Mouse (Mus musculus): ENCODE measurements around the gene Dhps.

The Dhps gene

DNA sequence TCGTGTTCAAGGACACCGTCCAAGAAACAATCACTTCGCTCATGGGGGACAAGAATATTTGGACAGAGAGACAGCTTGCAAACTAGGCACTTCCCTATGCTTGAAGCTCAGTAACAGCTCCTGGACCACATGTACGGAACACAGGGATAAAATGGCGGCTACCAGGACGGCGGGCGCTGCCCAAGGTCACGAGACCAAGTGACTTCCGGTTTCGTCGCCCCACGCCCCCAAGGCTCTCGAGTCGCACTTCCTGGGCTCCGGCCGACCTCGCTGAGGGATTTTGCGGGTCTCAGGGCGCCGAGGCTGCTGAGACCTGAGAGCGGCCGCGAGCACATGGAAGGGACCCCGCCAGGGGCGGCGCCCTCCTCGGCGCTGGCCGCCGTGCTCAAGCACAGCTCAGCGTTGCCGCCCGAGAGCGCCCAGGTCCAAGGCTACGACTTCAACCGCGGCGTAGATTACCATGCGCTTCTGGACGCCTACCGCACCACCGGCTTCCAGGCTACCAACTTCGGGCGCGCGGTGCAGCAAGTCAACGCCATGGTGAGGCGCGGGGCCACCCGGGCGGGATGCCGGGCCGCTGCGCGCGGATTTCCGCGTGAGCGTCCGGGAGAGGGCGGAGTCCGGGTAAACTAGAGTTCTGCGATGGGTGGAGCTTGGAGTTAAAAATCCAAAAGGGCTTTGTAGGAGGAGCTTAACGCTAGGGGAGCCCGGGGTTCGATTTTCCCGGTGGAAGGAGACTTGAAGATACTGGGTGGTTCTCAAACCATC is at the start of gene Dhps:
Dhps (plus strand) TSS at position 244 of the 768 bp plus-strand sequence.
- DNase-seq (ENCODE audit: low spot score), result peak; percentile 91

DNA sequence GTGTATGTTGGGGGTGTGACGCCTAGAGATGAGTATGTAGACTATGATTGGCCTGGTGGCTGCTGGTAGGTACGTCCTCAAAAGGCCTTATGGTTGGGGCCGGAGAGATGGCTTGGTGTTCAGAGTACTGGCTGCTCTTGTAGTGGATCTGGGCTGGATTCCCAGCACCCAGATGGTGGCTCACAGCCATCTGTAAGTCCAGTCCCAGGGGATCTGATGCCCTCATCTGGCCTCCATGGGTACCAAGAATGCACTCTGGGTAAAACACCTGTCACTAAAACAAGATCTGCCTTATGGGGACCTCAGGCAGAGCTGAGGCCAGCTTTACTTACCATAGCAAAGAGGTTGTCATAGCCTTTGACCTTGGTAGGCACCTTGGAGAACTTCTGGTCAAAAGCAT is 47.7 kb upstream of the Dhps start:
- no peak for DNase-seq (ENCODE audit: low spot score)

DNA sequence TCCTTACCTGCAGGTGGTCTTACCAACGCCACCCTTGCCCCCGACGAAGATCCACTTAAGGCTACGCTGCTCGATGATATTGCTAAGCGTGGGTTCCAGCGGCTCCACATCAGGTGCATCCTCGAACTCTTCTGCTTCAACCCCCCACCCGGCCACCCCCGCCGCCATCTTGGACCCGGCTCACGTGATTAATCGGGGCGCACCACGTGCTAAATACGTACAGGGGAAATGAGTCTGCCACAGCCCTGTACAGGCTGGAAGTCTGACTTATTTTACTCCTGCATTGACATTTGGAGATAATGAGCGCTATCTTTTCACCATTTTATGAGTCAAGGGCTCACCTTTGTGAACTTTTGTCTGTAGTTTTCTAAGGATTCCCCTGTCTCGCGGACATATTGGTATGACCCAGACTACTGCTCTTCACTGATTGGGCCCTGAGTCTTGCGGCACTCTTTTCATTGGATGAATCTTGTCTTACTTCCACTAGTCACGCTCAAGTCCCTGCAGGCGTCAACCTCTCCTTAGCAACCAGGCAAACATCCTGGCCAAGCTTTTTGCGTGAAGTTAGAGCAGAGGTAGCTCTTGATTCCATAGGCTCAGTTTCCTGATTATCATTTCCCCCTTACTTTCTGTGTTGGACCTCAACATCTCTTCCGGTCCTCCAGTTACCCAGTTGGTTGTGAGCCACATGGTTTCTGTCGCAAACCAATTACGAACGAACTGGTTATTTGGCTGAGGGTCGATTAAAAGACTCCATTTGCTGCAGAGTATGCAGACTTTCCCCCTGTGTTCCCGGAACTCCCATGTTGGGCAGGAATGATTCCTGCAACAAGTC is 46.2 kb upstream of the Dhps start, which contains the start of gene Asna1:
Asna1 (minus strand) TSS at position 184 of the 835 bp plus-strand sequence.
- DNase-seq (ENCODE audit: low spot score), result peak; percentile 71

DNA sequence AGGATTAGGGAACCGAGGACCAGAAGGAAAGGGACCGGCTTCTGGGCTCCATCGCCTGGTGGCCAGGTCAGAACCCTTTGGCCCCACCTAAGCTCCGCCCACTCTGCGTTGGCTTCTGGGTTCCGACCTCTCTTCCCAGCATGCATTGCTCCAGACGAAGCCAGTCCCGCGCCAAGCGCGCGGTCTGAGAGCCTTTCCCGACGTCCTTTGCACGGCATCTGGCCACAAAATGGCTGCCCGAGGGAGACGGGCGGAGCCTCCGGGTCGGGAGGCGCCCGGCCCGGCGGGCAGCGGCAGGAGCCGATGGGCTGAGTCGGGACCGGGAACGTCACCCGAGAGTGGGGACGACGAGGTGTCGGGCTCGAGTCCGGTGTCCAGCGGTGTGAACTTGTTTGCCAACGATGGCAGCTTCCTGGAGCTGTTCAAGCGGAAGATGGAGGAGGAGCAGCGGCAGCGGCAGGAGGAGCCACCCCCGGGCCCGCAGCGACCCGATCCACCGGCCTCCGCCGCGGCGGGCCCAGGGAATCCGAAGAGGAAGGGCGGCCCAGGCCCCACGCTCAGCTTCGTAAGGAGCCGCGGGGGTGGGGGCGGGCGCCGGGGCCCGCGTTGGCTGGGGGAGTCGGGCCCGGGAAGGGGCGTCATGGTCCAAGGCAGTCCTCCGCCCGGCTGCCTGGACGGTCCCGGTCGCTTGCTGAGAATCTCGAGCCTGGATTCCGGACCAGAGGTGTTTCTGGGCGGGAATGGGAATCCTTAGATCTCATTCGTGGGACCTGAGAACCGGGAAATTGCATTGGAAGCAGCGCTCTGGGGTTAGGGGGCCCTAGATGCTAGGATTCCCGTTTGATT is 44.7 kb upstream of the Dhps start, which contains the start of gene Trir:
Trir (plus strand) TSS at position 154 of the 846 bp plus-strand sequence.
- peak; percentile 96 for DNase-seq (ENCODE audit: low spot score)

DNA sequence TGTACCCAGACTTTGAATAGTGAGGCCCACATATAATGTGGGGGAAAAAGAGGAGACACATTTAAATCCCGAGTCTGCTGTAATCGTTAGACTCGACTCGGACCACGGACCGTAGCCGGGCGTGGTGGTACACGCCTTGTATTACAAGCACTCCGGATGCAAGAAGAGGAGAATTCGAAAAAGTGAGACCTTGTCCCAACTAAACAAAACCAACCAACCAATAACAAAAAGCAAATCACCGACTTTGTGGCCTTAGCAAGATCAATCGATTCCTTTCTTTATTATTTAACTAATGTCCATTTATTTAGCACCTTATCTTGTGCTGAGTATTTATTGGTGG is 44.1 kb upstream of the Dhps start:
- no peak for DNase-seq (ENCODE audit: low spot score)

DNA sequence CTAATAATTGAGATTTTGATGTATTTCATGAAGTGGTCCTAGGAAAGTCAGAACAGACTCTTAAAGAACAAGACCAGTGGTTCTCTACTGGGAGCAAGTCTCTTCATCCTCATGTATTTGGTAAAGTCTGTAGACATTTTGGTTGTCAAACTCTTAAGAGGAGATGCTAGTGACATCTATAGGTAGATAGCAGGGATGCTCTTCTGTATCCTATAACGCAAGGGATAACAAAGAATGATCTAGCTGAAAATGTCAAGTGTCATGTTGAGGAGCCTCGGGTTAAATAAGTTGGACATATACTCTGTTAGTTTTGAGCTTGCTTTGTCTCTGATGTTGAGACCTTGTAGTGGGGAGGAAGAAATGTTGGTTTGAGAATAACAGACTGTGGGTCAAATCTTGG is 43.6 kb upstream of the Dhps start:
- no peak for DNase-seq (ENCODE audit: low spot score)

DNA sequence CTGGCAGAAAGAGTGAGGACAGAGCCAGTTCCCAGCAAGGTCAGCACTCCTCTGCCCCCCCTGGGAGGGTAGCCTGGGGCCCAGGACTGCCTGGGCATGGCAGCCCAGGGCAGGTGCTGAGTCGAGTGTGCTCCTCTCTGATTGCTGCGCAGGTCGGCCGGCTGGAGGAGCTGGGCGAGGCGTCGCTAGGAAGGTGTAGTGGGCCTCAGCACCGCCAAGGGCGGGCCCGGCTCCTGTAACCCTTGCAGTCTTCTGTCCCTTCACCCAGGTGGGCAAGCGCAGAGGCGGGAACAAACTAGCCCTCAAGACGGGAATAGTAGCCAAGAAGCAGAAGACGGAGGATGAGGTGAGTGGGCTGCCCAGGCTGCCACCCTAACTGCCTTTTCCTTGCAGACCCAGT is 42.3 kb upstream of the Dhps start:
- DNase-seq (ENCODE audit: low spot score), result no peak

DNA sequence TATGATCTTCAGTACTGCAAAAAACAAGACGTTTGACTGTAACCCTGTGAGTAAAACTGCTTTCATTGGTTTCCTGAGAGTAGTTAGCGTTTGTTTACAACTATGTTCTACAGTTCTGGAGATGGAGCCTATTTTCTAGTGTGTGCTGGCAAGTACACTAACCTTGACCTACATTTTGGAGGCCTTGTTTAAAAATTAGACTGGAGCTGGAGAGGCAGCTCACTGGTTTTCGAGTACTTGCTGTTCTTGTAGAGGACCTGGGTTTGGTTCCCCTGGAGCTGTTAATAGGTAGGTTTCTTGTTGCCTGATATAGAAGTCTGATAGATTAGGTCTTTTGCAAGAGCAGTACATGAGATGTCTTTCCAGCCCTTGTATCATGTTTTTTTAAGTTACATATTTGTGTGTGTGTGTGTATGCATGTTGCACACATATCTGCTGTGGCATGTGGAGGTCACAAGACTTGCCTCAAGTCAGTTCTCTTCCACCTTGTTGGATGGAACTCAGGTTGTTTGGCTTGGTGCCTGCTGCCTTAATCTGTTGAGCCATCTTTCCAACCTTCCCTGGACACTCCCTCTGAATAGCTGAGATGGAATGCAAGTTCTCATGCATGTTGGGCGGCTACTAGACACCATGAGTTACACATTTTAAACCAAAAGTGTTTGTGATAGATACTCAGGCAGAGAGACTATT is 38.8 kb upstream of the Dhps start:
- no peak for DNase-seq (ENCODE audit: low spot score)

DNA sequence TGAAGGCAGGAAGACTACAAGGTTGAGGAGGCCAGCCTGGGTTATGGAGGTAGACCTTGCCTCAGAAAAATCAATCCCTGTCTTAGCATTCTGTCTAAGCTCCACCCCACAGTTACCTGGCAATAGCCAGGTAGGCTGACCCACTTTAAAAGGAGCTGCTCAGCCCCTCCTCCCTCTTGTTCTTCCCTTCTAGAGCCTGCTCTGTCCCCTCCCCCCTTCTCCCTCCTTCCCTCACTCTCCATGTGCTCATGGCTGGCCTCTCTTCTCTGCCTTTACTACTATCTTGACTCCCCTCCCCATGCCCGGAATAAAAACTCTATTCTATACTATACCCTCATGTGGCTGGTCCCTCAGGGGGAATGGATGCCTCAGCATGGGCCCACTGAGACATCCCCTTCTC is 37.7 kb upstream of the Dhps start:
- DNase-seq (ENCODE audit: low spot score), result no peak

DNA sequence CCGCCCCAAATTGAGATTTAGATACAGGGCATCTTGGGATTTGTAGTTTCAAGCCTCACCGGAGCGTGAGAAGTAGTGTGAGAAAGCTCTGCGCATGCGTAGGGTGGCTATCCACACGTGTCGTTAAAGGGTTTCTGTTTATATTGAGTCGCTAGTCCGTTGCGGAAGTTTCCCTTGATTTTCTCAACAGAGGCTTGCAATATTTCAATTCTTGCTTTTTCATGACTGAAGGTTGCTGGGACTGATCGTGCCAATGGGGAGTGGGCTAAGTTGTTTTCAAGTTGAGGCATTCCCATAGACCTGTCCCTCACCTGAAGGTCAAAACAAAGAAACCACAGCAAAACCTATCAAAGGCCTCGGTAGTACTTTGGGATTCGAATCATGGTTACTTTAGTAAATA is 36.8 kb upstream of the Dhps start:
- peak; percentile 65 for DNase-seq (ENCODE audit: low spot score)

DNA sequence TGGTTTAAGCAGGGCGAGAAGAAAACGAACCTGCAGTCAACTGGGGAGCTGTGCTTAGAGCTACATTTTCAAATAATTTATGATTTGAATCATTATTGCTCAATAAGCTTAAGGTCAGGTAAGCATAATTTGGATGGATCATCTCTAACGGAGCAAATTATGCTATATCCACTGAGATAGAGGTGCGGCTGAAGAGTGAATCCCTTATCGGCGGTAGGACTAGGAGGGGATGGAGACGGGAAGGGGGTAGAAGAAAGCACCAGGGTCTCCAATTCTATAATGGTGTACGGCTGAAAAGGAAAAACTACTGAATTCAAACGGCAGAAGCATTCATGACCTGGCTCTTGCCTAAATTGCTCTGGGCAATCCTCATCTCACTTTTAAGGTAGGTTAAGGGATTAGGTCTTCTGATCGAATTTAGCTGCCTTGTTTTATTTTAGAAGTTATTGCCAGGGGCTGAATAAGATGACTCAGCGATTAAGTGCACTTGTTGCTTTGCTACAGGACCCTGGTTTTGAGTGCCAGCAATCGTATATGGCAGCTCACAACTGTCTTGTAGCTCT is 36.3 kb upstream of the Dhps start:
- no peak for DNase-seq (ENCODE audit: low spot score)

DNA sequence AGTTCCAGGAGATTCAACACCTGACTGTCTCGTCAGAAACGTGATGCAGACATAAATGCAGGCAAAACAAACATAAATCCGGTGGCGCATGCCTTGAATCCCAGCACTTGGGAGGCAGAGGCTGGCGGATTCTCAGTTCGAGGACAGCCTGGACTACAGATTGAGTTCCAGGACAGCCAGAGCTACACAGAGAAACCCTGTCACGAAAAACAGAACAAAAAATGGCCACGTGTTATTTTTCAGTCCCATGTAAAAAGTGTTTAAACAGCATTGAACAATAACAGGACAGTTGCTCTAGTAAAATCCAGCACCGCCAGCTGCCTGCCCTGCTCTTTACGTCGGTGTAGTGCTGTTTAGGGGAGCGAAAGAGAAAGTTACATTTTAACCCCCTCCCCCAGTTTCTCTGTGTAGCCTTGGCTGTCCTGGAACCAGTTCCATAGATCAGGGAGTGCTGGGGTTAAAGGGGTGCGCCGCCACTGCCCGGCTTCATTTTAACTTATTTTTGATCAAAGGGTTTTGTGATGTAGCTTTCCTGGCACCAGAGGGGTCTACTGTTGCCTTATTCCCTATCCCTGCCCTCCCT is 35.7 kb upstream of the Dhps start:
- DNase-seq (ENCODE audit: low spot score), result peak; percentile 26

DNA sequence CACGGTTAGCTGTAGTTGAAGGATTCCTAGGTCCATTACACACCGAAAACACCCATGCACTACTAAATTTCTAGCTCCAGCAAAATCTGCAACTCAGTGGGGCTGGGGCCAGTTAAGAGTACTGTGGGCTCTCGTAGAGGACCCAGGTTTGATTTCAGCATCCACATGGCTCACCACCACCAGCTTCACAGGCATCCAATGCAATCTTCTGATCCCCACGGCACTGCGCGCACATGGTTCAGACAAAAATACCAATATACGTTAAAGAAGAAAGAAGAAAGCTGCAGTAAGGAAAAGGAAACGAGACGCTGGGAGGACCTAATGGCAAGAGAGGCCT is 35.2 kb upstream of the Dhps start:
- DNase-seq (ENCODE audit: low spot score), result no peak

DNA sequence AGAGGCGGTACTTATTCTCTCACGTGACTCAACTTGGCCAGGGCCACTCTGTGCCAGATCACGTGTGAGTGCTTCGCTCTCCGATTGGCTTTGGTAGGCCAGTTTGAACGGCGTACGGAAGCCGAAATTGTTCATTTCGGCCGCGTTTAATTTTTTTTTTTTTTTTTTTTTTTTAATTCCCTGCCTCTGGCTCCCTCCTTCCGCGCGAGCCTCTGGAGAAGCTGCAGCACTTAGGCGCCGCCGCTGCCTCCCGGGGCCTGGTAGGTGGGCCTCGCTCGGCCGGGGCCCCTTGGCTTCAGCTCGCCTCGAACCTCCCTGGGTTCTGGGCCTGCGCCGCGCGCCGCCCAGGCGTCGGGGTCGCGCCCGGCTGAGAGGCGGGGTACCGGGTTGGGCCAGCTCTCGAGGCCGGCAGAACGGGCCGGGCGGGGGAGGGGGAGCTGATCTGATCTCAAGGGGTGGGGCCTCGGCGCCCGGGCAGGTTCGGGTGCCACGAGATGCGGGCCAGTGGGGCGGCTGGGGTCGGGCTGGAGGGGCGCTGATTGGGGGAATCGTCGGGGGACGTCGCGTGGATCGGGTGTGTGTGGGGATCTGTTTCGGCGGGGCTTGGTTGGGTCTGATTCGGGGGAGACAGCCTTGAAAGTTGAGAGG is 34.7 kb upstream of the Dhps start, which contains the start of gene Tnpo2:
Tnpo2 (plus strand) TSS at position 198 of the 648 bp plus-strand sequence.
- peak; percentile 90 for DNase-seq (ENCODE audit: low spot score)

DNA sequence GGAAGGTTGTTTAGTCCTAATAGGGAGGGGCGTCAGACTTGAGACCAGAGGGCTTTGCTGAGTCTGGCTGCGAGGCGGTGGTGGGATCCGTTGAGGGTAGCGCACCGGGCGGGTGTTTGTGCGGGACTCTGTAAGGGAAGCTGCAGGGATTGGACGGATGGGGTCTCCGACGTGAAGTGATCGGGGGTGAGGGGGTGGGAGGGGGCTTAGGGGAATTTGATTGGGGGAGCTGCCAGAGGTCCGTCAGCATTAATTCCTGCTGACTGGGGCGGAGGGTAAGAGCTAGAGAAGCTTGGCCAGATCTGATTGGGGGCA is 34.2 kb upstream of the Dhps start:
- DNase-seq (ENCODE audit: low spot score), result no peak

DNA sequence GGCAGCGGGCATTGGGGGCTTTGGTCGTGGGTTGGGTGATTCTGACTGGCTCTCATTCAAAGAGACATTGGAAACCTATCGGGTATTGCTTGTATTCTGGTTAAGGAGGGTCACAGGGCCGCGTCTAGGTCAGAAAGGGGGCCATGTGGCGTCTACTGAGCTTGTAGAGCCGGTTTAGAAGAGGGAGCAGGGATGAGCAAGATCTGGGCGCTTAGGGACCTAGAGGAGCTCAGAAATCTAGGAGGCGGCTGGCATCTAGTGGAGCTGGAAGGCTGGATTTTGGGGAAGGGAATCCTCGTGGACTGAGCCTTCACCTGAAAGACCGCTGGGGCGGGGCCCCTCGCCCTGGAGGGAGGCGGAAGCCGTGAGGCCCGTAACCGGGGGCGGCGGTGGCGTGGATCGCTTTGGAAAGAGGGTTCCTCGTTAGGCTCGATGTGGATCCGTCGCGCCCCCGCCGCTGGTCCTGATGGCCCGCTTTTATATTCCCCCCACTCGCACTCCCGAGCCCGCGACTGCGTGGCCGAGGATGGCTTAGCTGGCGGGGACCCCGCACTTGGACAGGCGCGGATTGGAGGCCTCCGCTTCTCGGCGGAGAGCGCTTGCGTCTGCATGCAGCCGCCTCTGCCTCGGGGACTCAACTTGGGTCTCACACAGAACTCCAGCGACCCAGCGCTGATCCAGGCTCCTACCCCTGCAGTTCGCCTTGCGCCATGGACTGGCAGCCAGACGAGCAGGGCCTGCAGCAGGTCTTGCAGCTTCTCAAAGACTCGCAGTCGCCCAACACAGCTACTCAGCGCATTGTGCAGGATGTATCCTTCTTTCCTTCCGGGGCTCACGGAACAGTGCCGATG is 33.7 kb upstream of the Dhps start:
- peak; percentile 54 for DNase-seq (ENCODE audit: low spot score)

DNA sequence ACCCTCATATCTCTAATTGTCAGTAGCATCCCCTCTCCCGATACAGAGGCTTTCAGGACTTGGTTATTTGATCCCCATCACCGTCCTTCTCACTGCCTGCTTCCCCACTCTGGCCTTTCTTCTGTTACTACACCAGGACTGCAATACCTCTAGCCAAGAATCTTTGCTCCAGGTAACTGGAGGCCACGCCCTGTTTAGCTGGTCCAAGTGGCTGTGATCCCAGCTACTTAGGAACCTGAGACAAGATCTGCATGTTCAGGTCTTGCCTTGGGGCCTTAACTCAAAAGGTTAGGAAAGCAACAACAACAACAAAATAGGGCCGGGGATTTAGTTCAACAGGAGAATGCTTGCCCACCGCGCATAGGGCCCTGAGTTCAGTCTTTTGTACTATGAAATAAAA is 27.9 kb upstream of the Dhps start:
- DNase-seq (ENCODE audit: low spot score), result no peak

DNA sequence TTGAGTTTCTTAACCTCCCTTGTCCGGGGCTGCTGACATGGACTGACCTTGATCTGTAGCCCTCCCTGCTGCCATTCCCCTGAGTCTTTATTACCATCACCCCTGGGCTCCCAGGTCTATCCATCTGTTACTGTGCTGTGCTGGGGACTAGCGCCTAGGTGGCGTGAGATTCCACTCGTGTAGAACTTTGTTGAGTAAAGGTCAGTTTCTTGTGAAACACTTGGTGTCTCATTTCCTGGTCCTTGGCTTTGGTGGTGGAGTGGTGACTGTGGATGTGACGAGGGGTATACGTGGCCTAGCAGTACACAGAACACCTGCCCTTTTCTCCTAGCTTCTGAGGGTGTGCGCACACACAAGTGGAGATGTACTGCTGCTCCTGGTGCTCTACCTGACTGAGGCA is 14.2 kb upstream of the Dhps start:
- DNase-seq (ENCODE audit: low spot score), result no peak

DNA sequence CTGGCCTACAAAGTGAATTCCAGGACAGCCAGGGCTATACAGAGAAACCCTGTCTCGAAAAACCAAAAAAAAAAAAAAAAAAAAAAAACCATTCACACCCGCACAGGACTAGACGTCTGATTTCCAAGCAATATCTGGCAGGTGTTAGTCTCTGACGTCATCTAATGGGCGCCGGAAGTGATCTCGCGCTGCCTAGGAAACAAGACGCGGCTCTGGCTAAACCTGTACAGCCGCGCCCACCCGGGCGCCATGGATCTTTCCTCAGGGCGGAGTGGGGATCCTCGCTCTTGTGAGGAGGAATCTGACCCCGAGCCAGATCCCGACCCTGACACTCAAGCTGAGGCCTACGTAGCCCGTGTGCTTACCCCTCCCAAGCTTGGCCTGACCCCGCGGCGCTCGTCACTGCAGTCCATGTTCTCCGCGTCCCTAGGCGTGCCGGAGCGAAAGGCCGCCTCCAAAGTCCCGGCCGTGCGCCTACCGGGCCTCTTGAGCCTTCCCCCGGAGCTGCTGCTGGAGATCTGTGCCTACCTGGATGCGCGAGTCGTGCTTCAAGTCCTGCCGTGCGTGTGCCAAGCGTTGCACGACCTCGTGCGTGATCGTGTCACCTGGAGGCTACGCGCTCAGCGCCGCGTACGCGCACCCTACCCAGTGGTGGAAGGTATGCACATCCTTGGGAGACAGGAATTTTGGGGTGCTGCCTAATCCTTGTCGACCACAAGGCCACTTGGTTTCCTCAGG is 11.5 kb upstream of the Dhps start, which contains the start of gene Fbxw9:
Fbxw9 (plus strand) TSS at position 177 of the 738 bp plus-strand sequence.
- peak; percentile 82 for DNase-seq (ENCODE audit: low spot score)
